Mouse (Mus musculus) cerebellum, postnatal 14 days (tissue): ENCODE data around the gene Tmprss4.

Experiments
- DNase-seq, 2 experiments: peaks; one replicate each; pipeline ENCODE4 v3.0.0; 2021; ENCODE audit warnings: mixed read lengths in 2 of 2

The Tmprss4 gene

DNA sequence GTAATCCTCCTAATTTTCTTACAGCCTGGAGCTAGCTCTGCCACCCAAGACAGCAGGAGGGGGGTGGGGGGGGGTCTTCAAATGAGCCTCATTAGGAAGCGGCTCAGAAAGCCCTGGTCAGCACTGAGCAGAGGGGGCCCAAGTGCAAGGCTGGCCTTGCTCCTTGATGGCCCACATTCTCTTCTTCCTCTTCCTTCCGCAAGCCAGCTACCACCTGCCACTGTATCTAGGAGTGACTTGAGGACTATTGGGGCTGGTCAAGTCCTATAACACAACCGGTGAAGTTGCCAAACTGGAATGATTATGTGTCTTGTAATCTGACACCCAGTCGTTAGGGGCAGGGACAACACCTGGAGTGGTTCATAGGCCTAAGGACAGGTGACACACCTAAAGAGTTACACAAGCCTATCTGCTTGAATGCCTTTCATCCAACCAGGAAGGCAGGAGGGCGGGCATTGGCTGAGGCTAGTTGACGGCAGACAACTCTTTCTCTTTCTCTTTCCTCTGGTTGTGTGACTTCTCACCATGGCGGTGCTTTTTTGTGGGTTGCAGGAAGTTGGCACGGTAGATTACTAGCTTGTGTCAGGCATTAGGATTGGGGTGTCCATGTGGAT is at the start of gene Tmprss4:
Gene Tmprss4 (minus strand): TSS at position 296 of the 614 bp plus-strand sequence.
- no peak for DNase-seq

DNA sequence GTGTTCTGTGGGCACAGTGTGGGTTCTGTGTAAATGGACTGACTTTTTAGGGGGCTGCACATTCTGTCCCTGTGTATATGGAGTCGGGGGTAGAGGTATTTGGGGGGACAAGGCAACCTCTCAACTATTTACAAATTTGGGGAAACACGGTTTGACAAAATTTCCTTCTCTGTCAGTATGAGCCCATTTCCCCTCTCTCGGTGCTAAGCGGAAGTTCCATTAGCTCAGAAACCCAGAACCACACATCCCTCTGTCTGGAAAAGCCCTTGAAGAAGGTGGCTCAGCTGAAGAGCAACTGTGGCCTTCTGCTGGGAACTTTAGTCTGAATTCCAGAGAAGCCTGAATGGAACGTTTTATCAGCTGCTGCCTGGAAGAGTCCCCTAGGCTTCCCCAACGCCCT is 48.5 kb upstream of the Tmprss4 start:
- DNase-seq = no peak

GRCm38 (mm10) chr9:45251990-45252389 is 48.1 kb upstream of the Tmprss4 start:
- DNase-seq = no peak

- DNase-seq = no peak
Measured at GRCm38 (mm10) chr9:45251281-45251680, 47.4 kb upstream of the Tmprss4 start.

DNA sequence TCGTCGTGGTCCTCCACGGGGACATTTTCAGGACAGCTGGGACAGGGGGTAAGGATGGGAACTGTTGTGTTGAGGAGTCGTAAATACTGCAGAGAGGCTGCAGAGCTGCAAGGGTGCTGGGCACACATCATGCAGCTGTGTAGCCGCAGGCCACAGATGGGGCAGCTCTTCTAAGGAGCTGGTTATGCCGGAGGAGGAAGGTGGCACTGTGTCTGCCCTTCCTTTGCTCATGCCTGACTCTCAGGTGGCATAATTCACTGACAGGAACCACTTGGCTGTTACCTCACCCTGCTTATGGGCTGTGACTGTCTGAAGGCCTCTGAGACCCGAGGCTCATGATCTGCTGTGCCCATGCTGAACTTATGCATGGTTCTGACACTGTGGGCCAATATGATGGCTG is 46.4 kb upstream of the Tmprss4 start:
- DNase-seq = no peak

- no peak for DNase-seq
Measured at GRCm38 (mm10) chr9:45247536-45247935, 43.6 kb upstream of the Tmprss4 start.

- no peak for DNase-seq
Measured at GRCm38 (mm10) chr9:45246060-45246459, 42.2 kb upstream of the Tmprss4 start.

- DNase-seq = no peak
Measured at GRCm38 (mm10) chr9:45245432-45245831, 41.5 kb upstream of the Tmprss4 start.

- no peak for DNase-seq
Measured at GRCm38 (mm10) chr9:45241397-45241796, 37.5 kb upstream of the Tmprss4 start.

DNA sequence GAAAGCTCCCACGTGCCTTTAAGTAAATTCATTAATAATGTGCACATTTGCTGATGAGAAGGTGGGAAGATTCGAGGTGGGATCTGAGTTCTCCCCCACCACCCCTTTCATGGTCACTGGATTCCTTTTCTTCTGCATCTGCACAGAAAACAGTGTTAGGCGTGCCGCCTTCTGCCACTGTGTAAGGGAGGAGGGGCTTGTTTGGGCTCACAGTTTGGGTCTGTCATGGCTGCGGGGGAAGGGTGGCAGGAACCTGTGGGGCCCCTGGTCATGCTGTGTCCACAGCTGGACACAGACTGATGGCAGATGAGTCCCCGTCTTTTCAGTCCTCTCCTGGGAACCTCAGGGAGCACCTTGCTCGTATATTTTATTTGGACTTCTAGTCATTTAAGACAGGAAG is 32.9 kb upstream of the Tmprss4 start:
- DNase-seq = no peak

GRCm38 (mm10) chr9:45235668-45236227 is 31.9 kb upstream of the Tmprss4 start:
- DNase-seq = no peak

DNA sequence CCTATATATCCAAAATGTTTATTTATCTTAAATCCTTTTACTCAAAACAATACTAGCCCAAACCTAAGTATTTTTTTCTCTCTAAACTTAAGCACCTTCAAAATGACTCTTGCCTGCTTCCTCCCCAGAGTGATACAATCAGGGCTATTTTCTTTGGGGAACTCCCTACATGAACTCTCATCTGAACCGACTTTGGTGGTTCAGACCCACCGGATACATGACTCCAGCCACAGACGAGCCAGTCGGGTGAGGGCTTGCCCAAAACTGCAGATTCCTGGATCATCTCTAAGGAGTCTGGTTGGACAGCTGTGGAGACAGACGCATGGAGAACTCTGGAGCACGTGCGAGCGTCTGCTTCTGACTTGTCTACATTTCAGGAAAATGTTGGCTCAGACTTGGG is 25.5 kb upstream of the Tmprss4 start:
- no peak for DNase-seq

DNA sequence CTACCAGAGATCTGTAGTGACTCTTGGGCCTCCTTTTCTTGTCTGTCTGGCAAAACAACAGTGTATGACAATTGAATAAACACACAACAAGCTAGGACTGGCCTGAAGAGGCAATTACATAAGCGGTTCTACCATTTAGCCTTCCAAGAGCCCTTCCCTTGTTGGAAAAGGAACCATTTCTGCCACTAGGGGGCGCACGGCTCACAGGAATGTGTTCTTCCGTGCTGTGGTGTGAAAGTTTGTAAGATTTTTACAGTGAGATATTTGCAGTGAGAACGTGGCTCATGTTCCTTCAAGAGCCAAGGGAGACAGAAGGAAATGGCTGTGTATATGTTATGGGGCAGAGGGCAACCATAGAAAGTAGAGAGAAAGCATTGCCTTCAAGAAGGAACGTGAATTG is 17.7 kb upstream of the Tmprss4 start:
- peak; percentile 97 to 99 for DNase-seq

DNA sequence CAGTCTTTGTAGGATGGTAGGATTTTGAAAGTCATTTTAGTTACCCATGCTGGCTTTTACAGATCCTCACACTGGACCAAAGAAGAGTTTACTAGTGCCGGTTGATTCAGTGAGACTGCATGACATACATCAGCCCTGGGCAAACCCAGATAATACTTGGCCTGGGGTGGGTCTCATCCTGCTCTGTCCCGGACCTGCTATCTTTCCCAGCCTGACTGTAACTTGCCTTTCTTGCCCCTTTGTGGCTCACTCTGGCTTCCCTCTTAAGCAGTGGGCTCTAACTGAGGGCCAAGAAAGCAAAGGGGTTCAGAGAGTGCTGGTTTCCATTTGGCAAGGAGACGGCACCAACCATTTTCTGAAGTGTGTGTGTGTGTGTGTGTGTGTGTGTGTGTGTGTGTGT is 15.8 kb upstream of the Tmprss4 start:
- no peak for DNase-seq

- DNase-seq = peak; percentile 38 to 50
Measured at GRCm38 (mm10) chr9:45215526-45216179, 11.8 kb upstream of the Tmprss4 start.

DNA sequence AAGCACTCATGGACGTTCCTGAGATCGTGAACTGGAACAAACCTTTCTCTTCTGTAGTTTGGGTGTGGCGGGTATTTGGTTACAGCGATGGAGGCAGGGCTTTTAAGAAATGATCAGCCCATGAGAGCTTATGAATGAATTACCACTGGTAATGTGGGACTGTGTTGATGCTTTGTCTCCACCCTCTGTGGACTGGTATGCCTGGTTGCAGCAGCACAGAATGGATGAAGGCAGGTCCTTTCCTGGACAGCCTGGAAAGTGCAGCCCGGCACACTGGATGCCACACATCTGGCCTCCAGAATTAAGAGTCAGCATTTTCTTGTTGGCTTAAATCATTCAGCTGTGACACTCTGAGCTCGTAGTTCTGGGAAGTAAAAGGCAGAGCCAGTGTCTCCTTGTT is 8.1 kb upstream of the Tmprss4 start:
- no peak for DNase-seq

DNA sequence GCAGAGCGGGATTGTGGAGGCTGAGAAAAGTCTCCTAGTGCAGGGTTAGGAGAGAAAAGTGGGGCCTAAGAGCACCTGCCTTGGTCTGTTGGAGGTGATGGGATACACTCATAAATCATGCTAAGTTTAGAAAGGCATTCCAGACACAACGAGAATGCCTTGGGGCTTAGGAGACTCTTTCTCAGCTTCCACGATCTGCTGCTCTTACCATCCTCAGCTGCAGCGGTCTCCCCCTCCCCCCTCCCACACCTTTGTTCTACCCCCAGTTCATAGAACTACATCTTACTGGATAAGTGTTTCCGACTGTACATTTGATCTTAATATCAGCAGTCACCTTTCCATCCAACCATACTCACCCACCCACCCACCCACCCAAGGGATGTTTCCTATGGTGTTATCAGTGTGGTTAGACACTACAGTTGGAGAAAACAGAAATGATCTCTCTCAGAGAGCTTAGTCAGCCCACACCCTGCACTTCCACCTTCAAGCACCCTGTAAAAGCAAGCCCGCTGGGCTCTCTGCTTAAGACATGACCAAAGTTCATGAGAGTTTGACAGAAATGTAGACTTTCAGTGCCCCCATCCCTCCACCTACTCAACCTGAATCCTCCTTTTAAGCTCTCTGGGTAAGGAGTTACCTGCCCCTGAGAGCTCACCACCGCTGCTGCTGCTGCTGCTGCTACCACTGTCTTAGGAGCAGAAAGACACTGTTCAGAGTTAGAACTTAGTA is 3.3 kb upstream of the Tmprss4 start:
- no peak for DNase-seq

DNA sequence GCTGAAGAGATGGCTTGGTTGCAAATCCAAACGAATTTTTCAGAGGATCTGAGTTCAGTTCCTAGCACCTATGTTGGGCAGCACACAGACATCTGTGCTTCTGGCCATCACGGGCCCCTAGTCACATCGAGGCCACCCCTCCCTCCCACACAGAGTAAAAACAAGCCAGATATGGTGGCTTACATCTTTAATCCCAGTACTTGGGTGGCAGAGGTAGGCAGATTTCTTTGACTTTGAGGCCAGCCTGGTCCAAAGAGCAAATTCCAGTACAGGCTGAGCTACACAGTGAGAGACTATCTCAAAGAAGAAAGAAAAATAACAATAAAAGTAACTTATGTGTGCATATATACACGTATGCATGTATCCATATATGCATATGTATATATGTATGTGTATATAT is 2.2 kb upstream of the Tmprss4 start:
- no peak for DNase-seq

DNA sequence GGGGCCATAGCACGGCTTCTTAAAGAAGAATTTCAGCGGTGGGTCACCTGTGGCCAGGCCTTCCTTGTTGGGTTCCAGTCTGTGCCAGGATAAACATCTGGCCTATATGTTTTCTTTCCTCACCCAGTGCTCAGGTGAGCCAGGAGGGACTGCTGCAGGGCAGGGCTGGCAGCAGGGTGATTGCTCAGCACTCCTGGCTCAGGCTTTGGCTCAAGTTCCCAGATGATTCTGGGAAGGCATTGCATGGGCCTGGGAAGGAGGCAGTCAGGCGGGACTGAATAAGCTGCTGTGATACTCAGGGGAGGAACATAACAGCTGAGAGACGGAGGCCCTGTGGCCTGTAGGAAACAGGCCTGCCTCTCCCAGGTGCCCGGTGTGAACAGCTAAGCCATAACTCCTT is 1.3 kb upstream of the Tmprss4 start:
- DNase-seq = no peak

- no peak for DNase-seq
Measured at GRCm38 (mm10) chr9:45202021-45202798, 1.7 kb downstream of the Tmprss4 start.

DNA sequence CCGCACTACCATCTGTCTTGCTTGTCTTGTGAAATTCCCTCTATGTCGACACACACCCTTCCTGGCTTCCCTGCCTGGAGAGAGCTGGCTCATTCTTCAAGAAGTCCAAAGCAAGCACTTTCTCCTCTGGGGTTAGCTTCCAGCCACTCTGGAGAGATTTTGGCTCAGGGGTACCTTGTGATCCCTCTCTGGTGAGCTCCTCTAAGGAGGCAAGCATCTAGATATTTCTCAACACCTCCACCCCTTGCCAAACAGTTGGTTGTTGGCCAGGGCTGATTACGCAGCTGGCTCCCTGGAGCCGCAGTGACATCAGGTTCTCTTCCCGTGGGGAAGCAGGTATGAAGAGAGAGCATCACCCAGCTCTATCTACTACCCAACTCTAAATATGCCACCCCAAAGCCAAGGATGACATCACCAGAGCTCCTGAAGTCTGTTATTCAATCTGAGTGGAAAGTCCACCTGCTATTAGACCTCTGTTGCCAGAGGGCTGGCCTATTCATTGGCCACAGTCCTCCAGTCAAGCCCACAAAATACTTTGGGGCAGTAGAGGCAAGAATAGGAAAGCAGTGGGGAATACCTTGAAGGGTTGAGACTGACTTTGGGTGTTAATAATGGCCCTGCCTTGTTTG is 2.5 kb downstream of the Tmprss4 start:
- DNase-seq = no peak

GRCm38 (mm10) chr9:45197549-45197948 is 6.3 kb downstream of the Tmprss4 start:
- no peak for DNase-seq
